Mouse (Mus musculus) forebrain, postnatal 0 days (tissue): ENCODE results near the gene Ap2m1. TPM values are rescaled to one million over a fixed set of nuclear protein-coding genes. Genes with fewer than 3 reads are reported as not detected.

Source experiments
- ATAC-seq: fragments of 200-750 bp; cut with Nextera tagmentation; 2 replicates; pipeline ENCODE4 v1.8.0; 2017; ENCODE audit warnings: mild to moderate bottlenecking, moderate library complexity
- DNase-seq: peaks from one replicate; pipeline ENCODE4 v3.0.0-alpha.2; 2015
- H3K27ac ChIP-seq: fragments of 300-500 bp; sonication (generic); 2 replicates; pipeline ENCODE4 v1.5.1; 2014; ENCODE audit warnings: low read depth, mild to moderate bottlenecking, antibody characterized with exemption, low read length, moderate library complexity, mixed read lengths
- H3K27me3 ChIP-seq: fragments of 300-500 bp; sonication (generic); 2 replicates; pipeline ENCODE4 v1.6.1; 2014; ENCODE audit warnings: mild to moderate bottlenecking, low read length, mixed read lengths; ENCODE audit not compliant: insufficient read depth
- H3K36me3 ChIP-seq: fragments of 300-500 bp; sonication (generic); 2 replicates; pipeline ENCODE4 v1.6.1; 2014; ENCODE audit warnings: mild to moderate bottlenecking, moderate library complexity; ENCODE audit not compliant: insufficient read depth
- H3K4me1 ChIP-seq: fragments of 300-500 bp; sonication (generic); 2 replicates; pipeline ENCODE4 v1.6.1; 2014; ENCODE audit warnings: antibody characterized with exemption; ENCODE audit not compliant: insufficient read depth
- H3K4me2 ChIP-seq: fragments of 300-500 bp; sonication (generic); 2 replicates; pipeline ENCODE4 v1.6.1; 2014; ENCODE audit warnings: low read depth, mild to moderate bottlenecking, moderate library complexity
- H3K4me3 ChIP-seq: fragments of 300-500 bp; sonication (generic); 2 replicates; pipeline ENCODE4 v1.5.1; 2014; ENCODE audit warnings: low read depth, low read length, mixed read lengths
- H3K9ac ChIP-seq: fragments of 300-500 bp; sonication (generic); 2 replicates; pipeline ENCODE4 v1.6.1; 2014; ENCODE audit warnings: mild to moderate bottlenecking
- H3K9me3 ChIP-seq: fragments of 300-500 bp; sonication (generic); 2 replicates; pipeline ENCODE4 v1.6.1; 2016; ENCODE audit warnings: low read length
- CTCF ChIP-seq: sonication (generic); IDR thresholded peaks from 2 replicates; pipeline ENCODE4 v1.5.1; 2016; ENCODE audit warnings: antibody characterized with exemption, control low read depth, low read depth
- WGBS: fragments of 180-500 bp; shearing (Covaris S2); extraction: QIAGEN DNeasy Blood & Tissue Kit; methylation state at CpG from one replicate; pipeline ENCODE4 v1.1.7; 2014; 5-methylcytosine and 5-hydroxymethylcytosine counted together
- polyA plus RNA-seq: library from polyadenylated mRNA; unstranded; fragments of >200 nt; fragmentation: Nextera tagmentation; extraction: Ambion mirVana; gene quantifications from 2 replicates; pipeline ENCODE4 v1.2.1, GENCODE M21; 2015
- total RNA-seq: library from RNA; depleted of rRNA; stranded (reverse); fragments of >200 nt; gene quantifications from 2 replicates; pipeline ENCODE4 v1.2.3, GENCODE M21; 2014; rRNA removed

The Ap2m1 gene
- total and polyA plus RNA-seq, 2 experiments from 2014 or later = 994 to 1,486 TPM

DNA sequence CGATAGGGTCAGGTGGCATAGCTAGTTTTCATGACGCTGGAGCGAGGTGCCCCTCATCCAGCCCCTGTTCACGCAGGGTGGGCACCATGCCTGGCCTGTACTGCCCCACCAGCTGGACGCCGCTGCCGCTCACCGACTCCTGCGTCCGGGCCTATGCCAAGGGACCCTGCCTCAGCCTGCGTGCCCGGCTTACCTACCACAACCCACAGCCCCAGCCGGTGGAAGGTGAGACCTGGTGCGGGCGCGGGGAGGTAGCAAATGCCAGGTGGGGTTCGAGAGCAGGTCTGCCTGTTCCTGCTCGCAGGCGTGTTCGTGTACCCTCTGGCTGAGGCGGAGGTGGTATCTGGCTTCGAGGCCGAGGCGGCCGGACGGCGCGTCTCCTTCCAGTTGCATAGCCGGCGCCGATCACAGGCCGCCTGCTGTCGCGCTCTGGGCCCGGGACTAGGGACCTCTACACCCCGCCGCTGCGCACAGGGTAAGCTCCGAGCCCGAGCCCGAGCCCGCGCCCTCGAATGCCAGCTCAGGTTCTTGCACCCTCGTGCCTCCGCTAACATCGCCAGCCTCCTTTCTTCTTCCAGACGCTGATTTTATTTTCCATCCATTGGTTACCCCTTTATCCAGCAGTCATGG lies 55.9 kb downstream of the Ap2m1 start:
- 7% methylated on average over 48 of the region's 48 CpGs for WGBS

More for the DNA sequence above, 55.9 kb downstream of the Ap2m1 start:
- ATAC-seq = no peak
- Histone ChIP-seq H3K9me3 (no peaks in the 10 kb centered on the region), H3K36me3 (no peaks in the 10 kb centered on the region), H3K4me2 (peak overlapping the region; percentile 94), H3K27ac (no peak overlapping the region), H3K4me1 (0 out of 2 replicates have a peak, but pooled peaks cover 6% of the 10 kb centered on the region), H3K27me3 (peaks cover 27% of the 10 kb centered on the region), H3K9ac (no peak overlapping the region), H3K4me3 (peak overlapping the region; percentile 60)
- TF ChIP-seq CTCF = no peak
- no peak for DNase-seq

Other genes with a start within 250 kb of the Ap2m1 start
- gene Parl, start 233.1 kb upstream of the Ap2m1 start, total RNA-seq = 32.7 and 39.2 TPM in 2 replicates
- 90.9 and 91.2 TPM in 2 replicates for gene Parl, start 233.1 kb upstream of the Ap2m1 start, polyA plus RNA-seq
- gene Cyp2ab1, start 210.1 kb upstream of the Ap2m1 start, total RNA-seq = not detected in 2 replicates
- not detected in 2 replicates for gene Cyp2ab1, start 210.1 kb upstream of the Ap2m1 start, polyA plus RNA-seq
- 74.3 and 79.8 TPM in 2 replicates for gene Abcc5, start 109.1 kb upstream of the Ap2m1 start, total RNA-seq
- 58.7 and 71.6 TPM in 2 replicates for gene Abcc5, start 109.1 kb upstream of the Ap2m1 start, polyA plus RNA-seq
- gene Eif2b5, start 36.7 kb upstream of the Ap2m1 start, total RNA-seq = 91.3 and 102 TPM in 2 replicates
- 70.8 and 77.6 TPM in 2 replicates for gene Eif2b5, start 36.7 kb upstream of the Ap2m1 start, polyA plus RNA-seq
- 21.1 and 28.6 TPM in 2 replicates for gene Dvl3, start 18.5 kb upstream of the Ap2m1 start, total RNA-seq
- 23.9 and 25.8 TPM in 2 replicates for gene Dvl3, start 18.5 kb upstream of the Ap2m1 start, polyA plus RNA-seq
- gene Abcf3, start 13.1 kb downstream of the Ap2m1 start, total RNA-seq = 71.7 and 72.7 TPM in 2 replicates
- gene Abcf3, start 13.1 kb downstream of the Ap2m1 start, polyA plus RNA-seq = 58.0 and 60.3 TPM in 2 replicates
- 20.3 and 20.9 TPM in 2 replicates for gene Vwa5b2, start 54.0 kb downstream of the Ap2m1 start, total RNA-seq
- gene Vwa5b2, start 54.0 kb downstream of the Ap2m1 start, polyA plus RNA-seq = 5.9 and 8.7 TPM in 2 replicates
- gene Eef1akmt4, start 76.1 kb downstream of the Ap2m1 start, total RNA-seq = 3.7 and 6.5 TPM in 2 replicates
- gene Eef1akmt4, start 76.1 kb downstream of the Ap2m1 start, polyA plus RNA-seq = 6.0 and 6.2 TPM in 2 replicates
- not detected in 2 replicates for gene Gm49333, start 76.1 kb downstream of the Ap2m1 start, total RNA-seq
- not detected in 2 replicates for gene Gm49333, start 76.1 kb downstream of the Ap2m1 start, polyA plus RNA-seq
- gene Alg3, start 76.3 kb downstream of the Ap2m1 start, total RNA-seq = 11.1 and 19.0 TPM in 2 replicates
- gene Alg3, start 76.3 kb downstream of the Ap2m1 start, polyA plus RNA-seq = 29.2 and 30.3 TPM in 2 replicates
- gene Camk2n2, start 85.8 kb downstream of the Ap2m1 start, total RNA-seq = 44.1 and 51.0 TPM in 2 replicates
- 45.3 and 57.0 TPM in 2 replicates for gene Camk2n2, start 85.8 kb downstream of the Ap2m1 start, polyA plus RNA-seq
- gene Ece2, start 94.3 kb downstream of the Ap2m1 start, total RNA-seq = 17.8 and 22.4 TPM in 2 replicates
- 6.1 and 8.7 TPM in 2 replicates for gene Ece2, start 94.3 kb downstream of the Ap2m1 start, polyA plus RNA-seq
- gene Psmd2, start 116.2 kb downstream of the Ap2m1 start, total RNA-seq = 237 and 242 TPM in 2 replicates
- gene Psmd2, start 116.2 kb downstream of the Ap2m1 start, polyA plus RNA-seq = 287 and 331 TPM in 2 replicates
- 223 and 282 TPM in 2 replicates for gene Eif4g1, start 132.8 kb downstream of the Ap2m1 start, total RNA-seq
- 89.8 and 111 TPM in 2 replicates for gene Eif4g1, start 132.8 kb downstream of the Ap2m1 start, polyA plus RNA-seq
- gene Fam131a, start 157.8 kb downstream of the Ap2m1 start, total RNA-seq = 169 and 200 TPM in 2 replicates
- gene Fam131a, start 157.8 kb downstream of the Ap2m1 start, polyA plus RNA-seq = 81.6 and 89.9 TPM in 2 replicates
- gene Polr2h, start 182.2 kb downstream of the Ap2m1 start, total RNA-seq = 43.7 and 55.3 TPM in 2 replicates
- 87.4 and 103 TPM in 2 replicates for gene Polr2h, start 182.2 kb downstream of the Ap2m1 start, polyA plus RNA-seq
- 41.9 and 47.9 TPM in 2 replicates for gene Clcn2, start 182.3 kb downstream of the Ap2m1 start, total RNA-seq
- gene Clcn2, start 182.3 kb downstream of the Ap2m1 start, polyA plus RNA-seq = 10.7 and 14.1 TPM in 2 replicates
- gene Chrd, start 197.6 kb downstream of the Ap2m1 start, total RNA-seq = 15.8 and 15.9 TPM in 2 replicates
- gene Chrd, start 197.6 kb downstream of the Ap2m1 start, polyA plus RNA-seq = 3.4 and 3.6 TPM in 2 replicates
- gene Thpo, start 199.0 kb downstream of the Ap2m1 start, total RNA-seq = 0.69 and 1.0 TPM in 2 replicates
- 0.51 and 0.52 TPM in 2 replicates for gene Thpo, start 199.0 kb downstream of the Ap2m1 start, polyA plus RNA-seq